Mouse (Mus musculus) retina, embryonic 14.5 days (tissue): ENCODE results near the gene S100a6.
A peak's percentile ranks its signal among the peaks of the same experiment; 100 is the strongest.

Source experiments
- DNase-seq: peaks from one replicate; pipeline ENCODE4 v3.0.0-alpha.2; 2015; ENCODE audit warnings: low spot score

The S100a6 gene

GRCm38 (mm10) chr3:90600458-90601195 is 12.1 kb upstream of the S100a6 start:
- DNase-seq: no peak

GRCm38 (mm10) chr3:90601486-90602110 is 11.1 kb upstream of the S100a6 start, which contains the start of gene Gm42674:
TSS of gene Gm42674 (plus strand) at chr3:90601904.
- no peak for DNase-seq

- no peak for DNase-seq
Measured at GRCm38 (mm10) chr3:90603623-90604022, 9.1 kb upstream of the S100a6 start, which contains the start of gene S100a4. TSS of gene S100a4 (plus strand) at chr3:90603771.

DNA sequence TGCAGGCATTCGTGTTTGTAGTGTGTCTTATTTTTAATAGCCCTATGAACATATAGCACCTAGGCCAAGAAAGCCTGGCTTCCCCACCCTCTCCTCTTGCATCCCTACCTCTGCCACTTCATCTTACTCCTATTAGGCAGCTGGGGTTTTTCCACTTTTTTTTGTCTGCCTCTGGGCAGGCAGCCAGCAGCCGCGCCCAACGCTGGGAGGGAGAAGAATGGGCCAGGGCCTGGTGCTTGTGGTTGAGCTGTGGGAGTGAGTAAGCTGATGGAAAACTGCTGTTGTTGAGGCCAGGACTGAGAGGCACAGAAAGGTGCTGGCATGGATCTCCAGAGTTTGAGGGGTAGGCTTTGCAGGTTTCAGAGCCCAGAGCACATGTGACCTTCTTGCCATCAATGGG is 8.3 kb upstream of the S100a6 start:
- DNase-seq: no peak

GRCm38 (mm10) chr3:90605049-90605448 is 7.6 kb upstream of the S100a6 start:
- no peak for DNase-seq

GRCm38 (mm10) chr3:90605736-90606135 is 6.9 kb upstream of the S100a6 start:
- DNase-seq: no peak

GRCm38 (mm10) chr3:90606185-90606584 is 6.5 kb upstream of the S100a6 start:
- no peak for DNase-seq

DNA sequence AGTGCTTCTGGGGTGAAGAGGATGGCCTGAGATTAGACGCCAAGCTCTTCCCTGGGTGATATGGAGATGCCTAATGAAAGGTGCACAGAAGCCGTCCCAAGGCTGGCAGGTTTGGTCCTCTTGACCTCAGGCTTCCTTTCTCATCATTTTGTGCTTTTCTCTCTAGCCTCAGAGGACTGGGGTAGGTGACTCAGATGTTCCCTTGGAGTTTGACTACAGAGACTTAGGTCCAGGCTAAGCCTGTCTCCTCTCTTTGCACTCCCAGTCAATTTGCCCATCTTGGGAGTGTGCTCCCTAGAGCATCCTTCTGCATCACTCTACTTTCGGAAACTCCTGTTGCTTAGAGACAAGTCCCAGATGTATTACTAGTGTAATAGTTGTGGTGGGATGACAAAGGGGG is 5.3 kb upstream of the S100a6 start:
- DNase-seq: no peak

DNA sequence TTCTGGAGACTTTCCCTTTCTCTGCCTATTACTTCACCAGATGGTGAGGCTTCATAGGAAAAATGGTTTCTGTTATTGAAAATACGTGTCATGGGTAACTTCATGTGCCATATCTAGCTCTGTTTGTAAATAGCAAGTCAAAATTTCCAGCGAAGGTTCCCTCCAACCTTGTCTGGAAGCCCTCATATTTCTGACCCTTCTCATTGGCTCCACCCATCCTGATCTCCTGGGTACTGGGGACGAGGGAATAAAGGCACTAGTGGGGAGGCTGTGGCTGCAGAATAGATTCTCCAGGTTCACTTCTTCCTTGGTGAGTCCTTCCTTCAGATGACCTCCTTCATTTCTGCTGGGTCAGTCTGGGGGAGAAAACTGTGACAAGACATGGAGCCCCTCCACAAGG is 4.5 kb upstream of the S100a6 start, which contains the start of gene S100a5:
TSS of gene S100a5 (plus strand) at position 301 of the 400 bp plus-strand sequence.
- DNase-seq: no peak

DNA sequence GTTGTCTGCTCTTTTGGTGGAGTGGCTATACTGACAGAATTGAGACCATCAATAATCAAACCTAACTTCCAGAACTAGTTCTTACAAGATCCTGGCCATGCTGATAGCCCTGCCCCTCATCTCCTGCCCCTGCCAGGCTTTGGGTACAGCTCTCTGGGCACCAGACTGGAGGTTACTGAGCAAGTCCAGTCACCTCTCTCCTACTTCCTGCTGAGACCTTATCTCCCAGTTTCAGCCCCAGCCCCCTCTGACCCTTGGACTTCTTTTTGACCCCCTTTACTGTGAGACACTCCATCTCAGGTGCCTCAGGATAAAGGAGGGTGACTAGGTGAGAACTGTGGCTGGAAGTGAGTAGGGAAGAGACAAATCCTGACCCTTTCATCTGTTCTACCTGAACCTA is 3.6 kb upstream of the S100a6 start:
- no peak for DNase-seq

DNA sequence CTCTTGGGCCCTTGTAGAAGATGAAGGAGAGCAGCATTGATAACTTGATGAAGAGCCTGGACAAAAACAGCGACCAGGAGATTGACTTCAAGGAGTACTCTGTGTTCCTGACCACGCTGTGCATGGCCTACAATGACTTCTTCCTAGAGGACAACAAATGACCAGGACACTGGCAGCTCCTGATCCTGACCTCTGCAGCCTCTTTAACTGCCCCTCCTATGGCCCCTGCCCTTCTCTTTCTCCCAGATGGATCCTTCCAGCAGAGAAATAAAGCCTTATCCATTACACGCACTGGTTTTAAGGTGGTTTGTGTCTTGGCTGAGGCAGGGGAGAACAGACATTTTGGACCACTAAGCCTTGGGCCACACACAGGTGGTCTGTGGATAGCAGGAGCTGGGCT is 1.2 kb upstream of the S100a6 start:
- no peak for DNase-seq

DNA sequence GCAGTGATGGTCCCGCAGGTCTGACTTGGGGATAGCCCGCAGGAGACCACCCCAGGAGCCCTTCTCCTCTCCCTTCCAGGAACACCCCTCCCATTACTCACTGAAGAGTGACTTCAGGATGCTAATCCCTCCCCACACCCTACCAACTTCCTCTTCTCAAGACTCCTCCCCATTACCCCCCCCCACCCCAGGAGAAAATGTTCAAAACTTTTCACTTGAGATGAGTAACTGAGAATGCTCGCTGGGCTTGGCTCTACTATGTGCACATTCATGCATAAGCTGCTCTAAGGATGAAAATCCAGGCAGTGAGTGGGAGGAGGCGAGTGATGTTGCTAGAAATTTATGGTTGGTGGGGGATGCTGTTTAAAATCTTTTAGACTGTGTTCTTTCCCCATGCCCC is 621 bp upstream of the S100a6 start:
- DNase-seq: no peak

DNA sequence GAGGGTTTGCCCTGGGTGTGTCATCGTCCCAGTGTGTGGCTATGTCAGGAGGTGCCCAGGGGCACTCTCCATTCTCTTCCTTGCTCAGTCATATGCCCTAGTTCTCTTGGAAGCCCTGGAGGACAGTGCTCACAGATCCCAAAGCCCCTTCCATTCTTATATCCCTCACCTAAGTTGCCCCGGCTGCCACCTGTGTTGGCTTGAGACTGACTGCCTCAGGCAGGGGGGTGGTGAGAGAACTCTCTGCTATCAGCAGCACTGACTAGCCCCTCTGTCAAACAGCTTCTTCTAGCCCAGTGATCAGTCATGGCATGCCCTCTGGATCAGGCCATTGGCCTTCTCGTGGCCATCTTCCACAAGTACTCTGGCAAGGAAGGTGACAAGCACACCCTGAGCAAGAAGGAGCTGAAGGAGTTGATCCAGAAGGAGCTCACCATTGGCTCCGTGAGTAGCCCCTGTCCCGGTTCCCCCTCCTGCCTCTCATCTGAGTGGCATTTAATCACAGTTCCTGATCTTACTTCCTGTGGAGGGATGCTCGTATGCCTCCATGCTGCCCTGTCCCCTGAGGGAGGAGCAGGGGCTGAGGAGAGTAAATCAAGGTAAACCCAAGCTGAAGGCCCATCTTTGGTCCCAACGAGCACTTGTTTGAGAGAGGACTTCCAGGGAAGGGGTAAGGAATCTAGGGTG is 922 bp downstream of the S100a6 start:
- no peak for DNase-seq

DNA sequence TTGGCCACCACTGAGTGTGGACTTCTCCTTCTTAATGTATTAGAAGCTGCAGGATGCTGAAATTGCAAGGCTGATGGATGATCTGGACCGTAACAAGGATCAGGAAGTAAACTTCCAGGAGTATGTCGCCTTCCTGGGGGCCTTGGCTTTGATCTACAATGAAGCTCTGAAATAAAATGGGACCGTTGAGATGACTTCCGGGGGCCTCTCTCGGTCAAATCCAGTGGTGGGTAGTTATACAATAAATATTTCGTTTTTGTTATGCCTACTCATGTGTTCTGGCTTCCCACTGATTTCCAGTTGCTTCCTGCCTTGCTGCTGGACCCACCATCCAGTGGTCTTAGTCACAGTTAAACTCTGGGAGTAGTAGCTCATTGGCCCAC is 1.5 kb downstream of the S100a6 start:
- DNase-seq: no peak

DNA sequence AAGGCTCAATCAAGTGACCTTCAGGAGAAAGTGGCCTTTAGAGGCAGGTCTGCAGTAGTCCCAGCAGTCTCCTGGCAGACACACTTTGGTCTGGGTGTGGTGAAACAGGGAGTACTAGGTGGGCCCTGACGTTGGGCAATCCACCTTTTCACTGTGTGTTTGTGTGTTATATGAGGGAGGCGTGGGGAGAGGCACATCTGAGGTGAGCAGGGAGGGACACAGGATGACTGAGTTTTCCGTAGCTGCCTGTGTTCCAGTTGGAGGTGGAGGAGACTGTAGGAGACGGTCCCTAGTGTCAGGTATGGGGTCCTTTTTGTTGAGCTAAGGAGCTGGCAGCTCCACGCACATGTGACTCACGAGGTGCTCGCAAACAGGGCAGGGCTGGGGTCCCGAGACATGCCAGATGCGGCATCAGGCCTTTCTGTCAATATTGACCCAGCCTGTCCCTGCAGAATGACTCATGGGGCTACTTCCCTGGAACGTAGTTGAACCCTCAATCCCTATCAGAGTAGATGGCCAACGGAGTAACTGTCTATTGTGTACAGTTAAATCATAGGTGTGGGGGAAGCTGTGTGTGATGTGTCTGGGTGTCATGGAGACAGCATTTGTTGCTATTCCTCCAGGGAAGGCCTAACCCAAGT is 2.0 kb downstream of the S100a6 start:
- no peak for DNase-seq

DNA sequence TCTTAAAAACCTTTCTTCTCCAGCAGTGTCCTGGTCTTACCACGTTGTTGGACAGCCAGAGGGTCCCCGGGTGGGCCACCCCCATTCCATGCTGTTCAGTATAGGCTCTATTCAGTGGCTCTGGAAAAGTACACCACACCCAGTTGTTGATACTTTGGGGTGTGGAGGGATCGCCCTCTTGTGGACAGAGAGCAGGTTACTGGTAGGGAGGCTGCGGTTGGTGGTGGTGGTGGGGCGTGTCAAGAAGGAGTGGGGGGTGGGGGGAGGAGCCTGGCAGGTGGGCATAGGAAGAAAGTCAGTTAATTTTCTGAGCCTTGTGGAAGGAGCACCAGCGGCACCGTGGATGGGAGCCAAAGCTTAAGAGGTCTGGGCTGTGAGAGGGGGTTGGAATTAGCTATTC is 2.7 kb downstream of the S100a6 start:
- DNase-seq: peak; percentile 71

DNA sequence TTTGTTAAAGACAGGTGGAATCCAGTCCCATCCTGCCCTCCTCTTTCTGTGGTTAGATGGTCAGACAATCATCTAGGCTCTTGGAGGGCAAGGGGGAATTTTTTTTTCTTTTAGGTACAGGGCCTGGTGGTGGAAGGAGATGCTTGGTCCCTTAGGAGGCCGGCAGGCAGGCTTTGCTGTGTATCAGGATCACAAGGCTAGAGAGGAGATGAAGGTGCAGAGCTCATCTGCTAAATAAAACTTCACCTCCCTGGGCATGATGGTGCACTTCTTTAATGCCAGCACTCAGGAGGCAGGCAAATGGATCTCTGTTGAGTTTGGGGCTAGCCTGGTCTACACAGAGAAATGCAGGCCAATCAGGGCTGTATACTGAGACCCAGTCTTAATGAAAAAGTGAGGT is 3.2 kb downstream of the S100a6 start:
- DNase-seq: no peak

DNA sequence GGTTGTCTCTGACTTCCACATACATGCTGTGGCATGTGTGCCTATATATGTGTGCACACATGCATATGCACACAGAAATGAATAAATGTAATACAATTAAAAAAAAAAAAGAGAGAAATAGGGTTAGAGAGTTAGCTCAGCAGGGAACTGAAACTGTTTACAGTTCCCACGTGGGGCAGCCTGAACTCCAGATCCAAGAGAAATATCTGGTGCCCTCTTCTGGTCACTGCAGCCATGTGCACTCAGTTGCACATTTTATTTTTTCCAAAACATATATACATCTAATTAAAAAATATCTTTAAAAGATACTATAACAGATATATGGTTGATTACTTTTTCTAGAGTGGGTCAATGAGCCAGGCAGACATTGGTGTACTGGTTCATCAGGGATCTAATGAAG is 4.9 kb downstream of the S100a6 start:
- DNase-seq: no peak

- no peak for DNase-seq
Measured at GRCm38 (mm10) chr3:90621552-90621951, 8.9 kb downstream of the S100a6 start.

- peak; percentile 69 for DNase-seq
Measured at GRCm38 (mm10) chr3:90623435-90624071, 10.9 kb downstream of the S100a6 start.

GRCm38 (mm10) chr3:90625496-90625895 is 12.8 kb downstream of the S100a6 start:
- DNase-seq: no peak
